Mouse (Mus musculus): ENCODE data around the gene Olfr594.
"Not testable (repeated sequence)": the region's sequence is repeated elsewhere in the genome, so short reads cannot be mapped to it uniquely, and the experiment has no call there.

Olfr594 gene

GRCm38 (mm10) chr7:103216696-103217095, at the start of gene Olfr594:
Olfr594 (plus strand) TSS chr7:103216996.
- no peak for DNase-seq

GRCm38 (mm10) chr7:103169697-103170096, 47.1 kb upstream of the Olfr594 start:
- no peak for DNase-seq

GRCm38 (mm10) chr7:103178240-103178639, 38.6 kb upstream of the Olfr594 start, which contains the start of gene Olfr591:
Olfr591 (minus strand) TSS chr7:103178340.
- DNase-seq: no peak

GRCm38 (mm10) chr7:103184503-103184902, 32.3 kb upstream of the Olfr594 start, which contains the start of gene Olfr592:
Olfr592 (plus strand) TSS chr7:103184803.
- not testable (repeated sequence) for DNase-seq

- no peak for DNase-seq
These were observed 5.2 kb upstream of the Olfr594 start, which contains the start of gene Olfr593 for GRCm38 (mm10) chr7:103211562-103211961. Olfr593 (plus strand) TSS chr7:103211862.

- not testable (repeated sequence) for DNase-seq
These were observed 4.7 kb upstream of the Olfr594 start for GRCm38 (mm10) chr7:103212050-103212449.

- DNase-seq: not testable (repeated sequence)
These were observed 35.6 kb downstream of the Olfr594 start, which contains the start of gene Usp17ld for GRCm38 (mm10) chr7:103252405-103252804. Usp17ld (minus strand) TSS chr7:103252505.
